Mouse (Mus musculus): ENCODE data around the gene Ifi208.
"Not testable (repeated sequence)": the region's sequence is repeated elsewhere in the genome, so short reads cannot be mapped to it uniquely, and the experiment has no call there.

Gene Ifi208

DNA sequence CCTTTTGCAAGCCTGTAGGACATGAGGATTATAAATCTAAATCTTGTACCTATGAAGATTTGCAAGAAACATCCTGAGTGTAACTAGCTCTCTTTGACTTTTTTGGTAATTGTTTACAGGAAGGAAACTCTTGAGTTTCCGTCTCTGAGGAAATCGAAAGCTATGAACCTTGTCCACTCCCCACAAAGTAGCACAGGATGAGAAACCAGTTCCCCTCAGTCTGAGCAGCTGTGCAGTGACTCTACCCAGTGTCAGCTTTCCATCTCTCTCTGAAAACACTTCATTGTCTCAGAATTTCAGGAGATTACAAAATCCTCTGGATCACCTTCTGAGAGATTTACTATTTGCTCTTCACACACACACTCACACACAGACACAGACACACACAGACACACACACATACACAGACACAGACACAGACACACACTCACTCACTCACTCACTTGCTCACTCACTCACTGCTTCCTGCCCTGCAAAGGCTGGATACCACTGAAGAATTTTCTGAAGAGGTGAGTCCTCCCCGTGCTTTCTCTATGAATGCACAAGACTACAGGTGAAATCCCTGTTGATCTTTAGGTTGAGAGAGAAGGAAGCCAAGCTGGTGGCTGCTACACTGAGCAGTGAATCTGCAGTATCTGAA, at the start of gene Ifi208:
Gene Ifi208, plus strand, starts transcription at position 218 of the 640 bp plus-strand sequence.
- DNase-seq (ENCODE audit: low spot score in 2 of 2), result not testable (repeated sequence)

DNA sequence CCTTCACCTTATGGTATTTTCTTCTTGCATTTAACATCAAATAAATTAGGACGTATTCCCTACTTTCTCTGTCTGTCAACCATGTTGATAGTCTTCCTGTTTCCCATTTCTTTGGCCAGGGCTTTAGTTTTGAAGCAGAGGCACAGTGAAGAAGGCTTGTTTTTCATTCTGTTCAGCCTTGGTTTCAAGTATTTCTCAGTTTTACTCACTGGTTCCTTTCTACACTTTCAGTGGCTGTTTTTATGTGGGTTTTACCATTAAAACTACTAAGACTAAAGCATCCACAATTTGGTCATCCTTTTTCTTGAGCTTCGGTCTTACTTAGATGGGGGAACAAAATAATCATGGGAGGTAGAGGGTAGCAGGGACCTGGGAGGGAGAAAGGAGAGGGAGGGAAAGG, 49.4 kb upstream of the Ifi208 start:
- no peak for DNase-seq (ENCODE audit: low spot score in 2 of 2)

DNA sequence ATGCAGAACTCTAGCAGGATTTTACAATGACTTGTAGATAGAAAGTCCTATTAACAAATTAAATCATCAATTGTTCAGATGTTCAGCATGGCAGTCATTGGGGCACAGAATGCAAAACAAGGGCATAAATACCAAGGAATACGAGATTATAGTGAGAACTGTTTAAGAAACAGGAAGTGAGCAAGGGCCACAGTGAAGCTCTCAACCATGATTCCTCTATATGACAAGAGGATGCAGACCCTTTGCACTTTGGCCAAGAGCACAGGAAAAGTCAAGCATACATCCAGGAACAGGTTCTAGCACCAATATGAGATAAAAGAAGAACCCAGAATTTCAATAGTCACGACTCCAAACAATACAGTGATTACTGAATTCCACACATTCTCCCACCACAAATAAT, 46.8 kb upstream of the Ifi208 start:
- DNase-seq (ENCODE audit: low spot score in 2 of 2), result no peak

DNA sequence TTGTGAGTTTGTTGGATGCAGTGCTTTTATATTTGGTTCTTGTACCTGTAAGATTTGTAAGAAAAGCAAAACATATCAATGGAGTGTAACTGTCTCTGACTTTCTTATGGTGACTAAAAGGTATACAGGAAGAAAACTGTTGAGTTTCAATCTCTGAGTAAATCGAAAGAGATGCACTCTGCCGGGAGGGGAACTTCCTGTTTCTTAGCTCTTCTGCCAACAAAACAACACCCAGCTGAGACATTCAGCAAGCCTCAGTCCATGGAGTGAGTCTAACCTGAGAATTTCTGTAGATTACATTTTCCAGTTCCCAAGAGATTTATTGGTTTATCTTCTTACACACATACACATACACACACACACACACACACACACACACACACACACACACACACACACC, 42.9 kb upstream of the Ifi208 start, which contains the start of gene Ifi209:
Gene Ifi209, plus strand, starts transcription at position 296 of the 400 bp plus-strand sequence.
- DNase-seq (ENCODE audit: low spot score in 2 of 2), result not testable (repeated sequence)

DNA sequence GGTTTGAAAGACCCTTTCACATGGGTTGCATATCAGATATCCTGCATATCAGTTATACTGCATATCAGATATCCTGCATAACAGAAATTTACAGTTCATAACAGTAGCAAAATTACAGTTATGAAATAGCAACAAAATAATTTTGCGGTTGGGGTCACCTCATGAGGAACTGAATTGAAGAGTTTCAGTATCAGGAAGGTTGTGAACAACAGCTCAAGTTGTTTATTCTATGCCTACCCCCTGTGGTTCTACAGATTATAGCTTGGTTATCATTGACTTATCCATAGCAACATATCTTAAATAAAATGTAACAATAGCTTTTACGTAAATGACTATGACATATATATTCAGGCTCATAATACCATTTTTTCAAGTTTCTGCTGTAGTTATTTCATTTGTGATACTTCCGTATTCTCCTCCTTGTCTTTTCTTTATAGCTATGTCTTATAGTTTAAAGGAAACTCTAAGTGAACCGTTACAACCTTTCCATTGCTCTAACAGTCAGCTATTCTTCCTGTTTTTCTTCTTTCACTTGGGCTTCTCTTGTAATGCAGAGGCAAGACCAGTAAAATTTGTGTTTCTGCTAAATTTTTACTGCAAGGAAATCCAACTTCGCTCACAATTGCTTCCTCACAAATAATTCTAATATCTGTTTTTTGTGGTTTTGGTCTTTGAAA, 39.4 kb upstream of the Ifi208 start:
- DNase-seq (ENCODE audit: low spot score in 2 of 2), result no peak

DNA sequence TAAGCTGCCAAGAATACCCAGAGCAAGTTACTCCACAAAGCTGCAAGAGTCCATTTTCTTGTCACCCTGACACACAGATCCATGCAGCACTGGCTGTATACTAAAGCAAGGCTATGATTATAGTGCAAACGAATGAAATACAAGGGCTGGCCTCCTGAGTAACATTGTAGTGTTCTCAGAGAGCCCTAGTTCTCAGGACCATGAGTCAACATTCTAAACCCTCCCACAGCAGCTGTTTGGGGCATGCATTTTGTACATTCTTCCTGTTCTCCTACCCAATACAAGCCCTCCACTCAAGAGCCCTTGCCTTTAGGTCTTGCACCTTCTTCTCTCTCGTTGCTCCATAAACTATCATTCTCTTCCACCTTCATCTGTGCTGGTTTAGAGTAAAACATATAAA, 28.1 kb upstream of the Ifi208 start:
- no peak for DNase-seq (ENCODE audit: low spot score in 2 of 2)

DNA sequence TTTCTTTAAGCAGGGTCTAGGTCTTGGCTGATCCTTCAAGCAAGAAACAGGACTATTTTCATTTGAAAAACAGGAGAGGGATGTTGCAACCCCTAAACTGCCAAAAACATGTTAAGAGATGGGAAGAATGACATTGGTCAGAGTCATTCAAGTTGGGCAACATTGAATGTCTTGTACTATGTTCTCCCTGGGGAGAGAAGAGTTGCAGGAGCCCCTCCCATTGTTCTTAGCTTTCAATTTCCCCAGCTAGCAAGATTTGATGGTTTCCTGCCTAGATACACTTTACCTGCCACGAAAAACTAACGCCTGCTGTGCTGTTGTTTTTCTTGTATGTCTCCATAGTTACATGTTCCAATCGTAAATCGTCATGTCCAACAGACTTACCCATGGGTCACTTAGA, 15.5 kb upstream of the Ifi208 start:
- no peak for DNase-seq (ENCODE audit: low spot score in 2 of 2)

DNA sequence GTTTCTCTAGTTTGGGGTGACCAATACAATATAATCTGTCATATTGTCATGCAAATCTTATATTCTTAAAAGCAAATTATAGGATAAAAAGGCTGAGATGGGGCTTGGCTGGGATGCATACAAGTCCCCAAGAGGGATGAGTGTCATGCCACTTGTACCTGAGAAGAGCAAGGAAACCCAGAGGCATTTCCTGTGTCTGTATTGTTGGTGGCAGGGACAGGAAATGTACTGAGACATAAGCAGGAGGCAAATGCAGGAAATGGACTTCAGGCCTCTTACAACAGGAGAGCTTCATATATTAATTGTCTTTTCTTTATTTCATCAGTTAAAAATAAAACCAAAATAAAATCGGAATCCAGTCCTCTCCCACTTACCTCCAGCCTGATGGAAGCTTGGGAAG, 5.1 kb downstream of the Ifi208 start:
- not testable (repeated sequence) for DNase-seq (ENCODE audit: low spot score in 2 of 2)

DNA sequence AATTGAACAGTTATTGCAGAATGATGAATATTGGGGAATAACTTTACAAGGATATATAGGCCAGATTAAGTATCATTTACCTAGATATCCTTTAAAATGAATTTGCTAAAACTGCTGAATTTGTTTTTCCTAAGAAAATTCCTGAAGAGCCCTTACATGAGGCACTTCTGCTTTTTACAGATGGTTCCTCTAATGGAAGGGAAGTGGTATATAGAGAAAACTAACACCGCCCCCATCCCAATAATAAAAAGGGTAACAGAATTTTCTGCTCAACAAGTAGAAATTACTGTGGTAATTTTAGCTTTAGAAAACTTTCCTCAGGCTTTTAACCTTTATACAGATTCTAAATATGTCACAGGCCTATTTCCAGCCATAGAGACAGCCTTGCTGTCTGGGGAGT, 20.8 kb downstream of the Ifi208 start:
- no peak for DNase-seq (ENCODE audit: low spot score in 2 of 2)

DNA sequence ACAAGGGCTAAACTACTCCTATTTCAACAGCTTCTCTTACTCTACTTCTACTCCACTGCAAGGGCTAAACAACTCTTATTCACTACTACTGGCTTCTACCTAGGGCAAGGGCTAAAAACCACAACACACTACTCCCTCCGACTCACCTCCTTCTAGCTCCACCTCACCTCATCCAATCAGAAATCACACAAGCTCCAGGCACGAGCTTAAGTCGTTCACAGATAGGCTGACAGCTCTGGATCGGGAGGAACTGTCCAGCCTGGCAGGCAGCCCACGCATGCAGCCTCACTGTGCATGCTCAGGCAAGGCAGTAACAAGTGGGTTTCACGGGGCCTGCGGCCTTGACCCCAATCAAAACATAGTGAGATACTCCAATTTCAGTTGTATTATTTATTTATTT, 59.7 kb downstream of the Ifi208 start:
- no peak for DNase-seq (ENCODE audit: low spot score in 2 of 2)

DNA sequence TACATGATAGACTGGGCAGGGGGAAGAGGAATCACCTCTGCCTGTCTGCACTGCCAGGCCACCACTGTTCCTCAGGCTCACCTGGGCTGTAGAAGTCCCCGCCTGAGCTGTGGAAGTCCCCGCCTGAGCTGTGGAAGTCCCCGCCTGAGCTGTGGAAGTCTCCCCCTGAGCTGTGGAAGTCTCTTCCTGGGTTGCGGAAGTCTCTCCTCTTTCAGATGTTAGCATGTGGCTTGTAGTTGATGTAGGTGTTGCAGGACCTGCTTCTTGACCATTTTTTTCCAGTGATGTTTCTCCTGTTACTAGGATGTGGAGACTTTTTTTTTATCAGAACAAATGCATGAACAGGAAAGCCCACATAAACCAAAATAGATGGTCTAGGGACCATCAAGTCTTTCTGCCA, 61.5 kb downstream of the Ifi208 start:
- not testable (repeated sequence) for DNase-seq (ENCODE audit: low spot score in 2 of 2)

DNA sequence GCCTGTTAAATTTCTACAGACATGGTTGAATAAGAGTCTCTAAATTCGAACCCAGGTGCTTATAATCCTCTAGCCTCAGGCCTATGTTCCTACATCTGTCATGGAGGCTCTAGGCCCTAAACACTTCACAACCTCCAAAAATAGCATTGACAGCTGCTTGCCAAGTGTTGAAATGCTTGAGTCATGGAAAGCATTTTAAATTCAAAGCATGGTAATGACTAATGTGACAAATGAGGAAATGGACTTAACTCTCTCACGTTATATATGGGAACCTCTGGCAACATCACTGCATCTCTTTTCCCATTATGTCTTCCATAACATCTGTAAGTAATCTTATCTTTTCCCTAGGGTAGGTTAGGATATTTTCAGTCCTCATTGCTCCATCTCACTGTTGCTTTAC, 63.5 kb downstream of the Ifi208 start:
- DNase-seq (ENCODE audit: low spot score in 2 of 2), result no peak

DNA sequence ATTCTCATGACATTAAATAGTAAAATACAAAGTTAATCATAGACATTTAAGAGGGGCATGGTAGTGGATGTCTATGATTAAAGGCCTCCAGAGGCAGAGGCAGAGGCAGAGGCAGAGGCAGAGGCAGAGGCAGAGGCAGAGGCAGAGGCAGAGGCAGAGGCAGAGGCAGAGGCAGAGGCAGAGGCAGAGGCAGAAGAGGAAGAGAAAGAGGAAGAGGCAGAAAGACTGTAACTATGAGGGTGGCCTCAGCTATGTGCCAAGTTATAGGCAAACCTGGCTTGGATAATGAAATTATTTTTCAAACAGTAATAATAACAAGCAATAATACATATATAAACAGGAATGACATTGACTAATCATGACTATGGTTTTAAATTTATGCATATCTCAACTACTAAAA, 67.1 kb downstream of the Ifi208 start:
- no peak for DNase-seq (ENCODE audit: low spot score in 2 of 2)

DNA sequence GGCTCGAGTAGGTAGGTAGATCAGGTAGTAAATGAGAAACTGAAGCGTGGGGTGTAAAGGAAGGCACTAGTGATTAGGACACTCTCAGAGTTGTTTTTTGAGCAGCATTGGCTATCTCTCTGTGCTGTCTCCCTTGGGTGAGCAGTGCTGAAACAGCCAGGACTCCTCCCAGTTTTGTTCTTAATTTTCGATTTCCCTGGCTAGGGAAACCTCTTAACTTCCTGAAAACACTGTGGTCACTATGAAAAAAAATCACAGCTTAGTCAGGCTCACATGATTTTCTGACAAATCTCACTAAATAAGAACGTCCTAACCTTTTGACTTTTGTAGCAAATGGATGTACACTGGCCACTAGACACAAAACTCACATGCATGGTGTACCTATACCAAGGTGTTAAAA, 68.2 kb downstream of the Ifi208 start, which contains the start of gene Ifi207:
Gene Ifi207, minus strand, starts transcription at position 92 of the 400 bp plus-strand sequence.
- no peak for DNase-seq (ENCODE audit: low spot score in 2 of 2)

DNA sequence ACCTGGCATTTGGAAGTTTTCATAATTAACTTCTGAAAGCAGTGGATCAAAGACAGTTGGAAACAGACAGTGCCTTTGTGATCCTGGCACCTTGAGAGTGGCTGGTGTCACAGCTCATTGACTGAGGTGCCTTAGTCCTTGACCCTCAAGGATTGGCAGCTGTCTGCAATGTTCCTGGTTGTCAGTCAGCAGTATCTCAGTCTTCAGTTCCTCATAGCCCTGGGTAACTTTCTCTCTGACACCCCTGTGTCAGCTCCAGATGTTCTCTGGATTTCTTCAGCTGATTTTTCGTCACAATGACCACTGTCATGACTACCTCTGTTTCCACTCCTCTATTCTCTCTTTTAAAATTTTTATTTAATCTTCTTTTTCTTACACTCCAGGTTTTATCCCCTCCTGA, 68.8 kb downstream of the Ifi208 start:
- no peak for DNase-seq (ENCODE audit: low spot score in 2 of 2)

All from frontal cortex, postnatal 14 days (tissue).